Mouse (Mus musculus) stomach, embryonic 16.5 days (tissue): ENCODE measurements at regions not wholly inside any gene's neighbourhood (a gene's known extent, or its start where the extent isn't known, plus 50 kb on each side); places are given as distances from the start of the nearest gene placed in this dataset.

Experiments used
- ATAC-seq: fragments of 200-750 bp; cut with Nextera tagmentation; 2 replicates; pipeline ENCODE4 v1.8.0; 2017; ENCODE audit warnings: moderate number of reproducible peaks, moderate TSS enrichment; ENCODE audit not compliant: insufficient read depth, low FRiP score
- H3K27ac ChIP-seq: fragments of 300-500 bp; sonication (generic); 2 replicates; pipeline ENCODE4 v1.5.1; 2014; ENCODE audit warnings: low read length
- H3K27me3 ChIP-seq: fragments of 300-500 bp; sonication (generic); 2 replicates; pipeline ENCODE4 v1.6.1; 2014; ENCODE audit warnings: low read length, control low read depth, mixed read lengths; ENCODE audit not compliant: control insufficient read depth, insufficient read depth
- H3K36me3 ChIP-seq: fragments of 300-500 bp; sonication (generic); 2 replicates; pipeline ENCODE4 v1.6.1; 2014; ENCODE audit warnings: low read length; ENCODE audit not compliant: control insufficient read depth, insufficient read depth
- H3K4me1 ChIP-seq: fragments of 300-500 bp; sonication (generic); 2 replicates; pipeline ENCODE4 v1.6.1; 2014; ENCODE audit warnings: low read length, control low read depth, mixed read lengths; ENCODE audit not compliant: control insufficient read depth, insufficient read depth
- H3K4me2 ChIP-seq: fragments of 300-500 bp; sonication (generic); 2 replicates; pipeline ENCODE4 v1.6.1; 2014; ENCODE audit warnings: low read depth, low read length, mixed read lengths
- H3K4me3 ChIP-seq: fragments of 300-500 bp; sonication (generic); replicated peaks from 2 replicates; pipeline ENCODE4 v1.5.1; 2014; ENCODE audit warnings: mild to moderate bottlenecking, low read length
- H3K9ac ChIP-seq: fragments of 300-500 bp; sonication (generic); 2 replicates; pipeline ENCODE4 v1.6.1; 2014; ENCODE audit warnings: low read length
- H3K9me3 ChIP-seq: fragments of 300-500 bp; sonication (generic); replicated peaks from 2 replicates; pipeline ENCODE4 v1.6.1; 2016; ENCODE audit warnings: low read length, control low read depth; ENCODE audit not compliant: control insufficient read depth
- WGBS: fragments of 180-500 bp; shearing (Covaris S2); extraction: QIAGEN DNeasy Blood & Tissue Kit; methylation state at CpG from one replicate; pipeline ENCODE4 v1.1.7; 2014; 5-methylcytosine and 5-hydroxymethylcytosine counted together

GRCm38 (mm10) chr12:49921608-49922007, 536.6 kb downstream of the Gm43517 start:
- no peak overlapping the region for H3K27ac ChIP-seq
- no peaks in the 10 kb centered on the region for H3K4me1 ChIP-seq
- no peaks in the 10 kb centered on the region for H3K36me3 ChIP-seq
- H3K4me2 ChIP-seq = no peak overlapping the region
- no peaks in the 10 kb centered on the region for H3K27me3 ChIP-seq
- H3K4me3 ChIP-seq = no peak overlapping the region
- WGBS = 59% methylated on average over 2 of the region's 2 CpGs
- ATAC-seq = no peak
- no peaks in the 10 kb centered on the region for H3K9me3 ChIP-seq
- no peak overlapping the region for H3K9ac ChIP-seq

- 35% methylated on average over 2 of the region's 2 CpGs for WGBS
- H3K4me3 ChIP-seq = no peak overlapping the region
- H3K9ac ChIP-seq = no peak overlapping the region
- H3K36me3 ChIP-seq = no peaks in the 10 kb centered on the region
- H3K27ac ChIP-seq = no peak overlapping the region
- H3K27me3 ChIP-seq = no peaks in the 10 kb centered on the region
- no peak for ATAC-seq
- H3K4me2 ChIP-seq = no peak overlapping the region
- no peaks in the 10 kb centered on the region for H3K9me3 ChIP-seq
- no peaks in the 10 kb centered on the region for H3K4me1 ChIP-seq
These were observed 555.8 kb downstream of the Gm43517 start for GRCm38 (mm10) chr12:49940818-49941217.

GRCm38 (mm10) chr12:49944911-49945627, 560.1 kb downstream of the Gm43517 start:
- WGBS = 48% methylated on average over 9 of the region's 9 CpGs

GRCm38 (mm10) chr12:49945628-49946220, 560.8 kb downstream of the Gm43517 start:
- WGBS = 23% methylated on average over 4 of the region's 4 CpGs
- H3K36me3 ChIP-seq = no peaks in the 10 kb centered on the region

More at GRCm38 (mm10) chr12:49944911-49945627, 560.1 kb downstream of the Gm43517 start:
- no peak overlapping the region for H3K9ac ChIP-seq
- no peaks in the 10 kb centered on the region for H3K9me3 ChIP-seq
- H3K4me2 ChIP-seq = no peak overlapping the region
- no peaks in the 10 kb centered on the region for H3K27me3 ChIP-seq
- no peak for ATAC-seq
- no peak overlapping the region for H3K4me3 ChIP-seq
- H3K36me3 ChIP-seq = no peaks in the 10 kb centered on the region
- no peak overlapping the region for H3K27ac ChIP-seq
- no peaks in the 10 kb centered on the region for H3K4me1 ChIP-seq

GRCm38 (mm10) chr12:49946752-49947260, 561.8 kb downstream of the Gm43517 start:
- WGBS = 51% methylated on average over 5 of the region's 5 CpGs
- no peak overlapping the region for H3K4me2 ChIP-seq
- H3K27me3 ChIP-seq = no peaks in the 10 kb centered on the region
- H3K9me3 ChIP-seq = no peaks in the 10 kb centered on the region
- ATAC-seq = no peak
- H3K27ac ChIP-seq = no peak overlapping the region
- no peaks in the 10 kb centered on the region for H3K4me1 ChIP-seq
- H3K9ac ChIP-seq = no peak overlapping the region
- H3K4me3 ChIP-seq = no peak overlapping the region
- no peaks in the 10 kb centered on the region for H3K36me3 ChIP-seq

More at GRCm38 (mm10) chr12:49945628-49946220, 560.8 kb downstream of the Gm43517 start:
- Histone ChIP-seq H3K9me3 (no peaks in the 10 kb centered on the region), H3K4me2 (no peak overlapping the region), H3K4me3 (no peak overlapping the region), H3K4me1 (no peaks in the 10 kb centered on the region), H3K27me3 (no peaks in the 10 kb centered on the region), H3K27ac (no peak overlapping the region), H3K9ac (no peak overlapping the region)
- ATAC-seq = no peak

- H3K9ac ChIP-seq = no peak overlapping the region
- no peaks in the 10 kb centered on the region for H3K36me3 ChIP-seq
- H3K9me3 ChIP-seq = no peaks in the 10 kb centered on the region
- no peak overlapping the region for H3K4me3 ChIP-seq
- WGBS = 83% methylated on average over 5 of the region's 5 CpGs
- no peak overlapping the region for H3K4me2 ChIP-seq
- no peaks in the 10 kb centered on the region for H3K4me1 ChIP-seq
- no peak overlapping the region for H3K27ac ChIP-seq
- no peak for ATAC-seq
- no peaks in the 10 kb centered on the region for H3K27me3 ChIP-seq
These were observed 566.0 kb downstream of the Gm43517 start for GRCm38 (mm10) chr12:49950986-49951385.

- Histone ChIP-seq H3K4me1 (no peaks in the 10 kb centered on the region), H3K9me3 (no peaks in the 10 kb centered on the region), H3K27me3 (no peaks in the 10 kb centered on the region), H3K9ac (no peak overlapping the region), H3K4me3 (no peak overlapping the region), H3K27ac (no peak overlapping the region), H3K4me2 (no peak overlapping the region), H3K36me3 (no peaks in the 10 kb centered on the region)
- 40% methylated on average over 5 of the region's 5 CpGs for WGBS
- ATAC-seq = no peak
These were observed 566.8 kb downstream of the Gm43517 start for GRCm38 (mm10) chr12:49951821-49952220.

- H3K36me3 ChIP-seq = no peaks in the 10 kb centered on the region
- WGBS = 66% methylated on average over 1 of the region's 1 CpGs
These were observed 583.1 kb downstream of the Gm43517 start for GRCm38 (mm10) chr12:49968072-49968471.

GRCm38 (mm10) chr12:49969546-49969945, 584.6 kb downstream of the Gm43517 start:
- Histone ChIP-seq H3K4me3 (no peak overlapping the region), H3K9ac (no peak overlapping the region), H3K4me2 (no peak overlapping the region), H3K27ac (no peak overlapping the region), H3K27me3 (no peaks in the 10 kb centered on the region), H3K9me3 (no peaks in the 10 kb centered on the region), H3K4me1 (no peaks in the 10 kb centered on the region), H3K36me3 (no peaks in the 10 kb centered on the region)
- 83% methylated on average over 2 of the region's 2 CpGs for WGBS
- ATAC-seq = no peak

More at GRCm38 (mm10) chr12:49968072-49968471, 583.1 kb downstream of the Gm43517 start:
- Histone ChIP-seq H3K27ac (no peak overlapping the region), H3K9me3 (no peaks in the 10 kb centered on the region), H3K27me3 (no peaks in the 10 kb centered on the region), H3K4me2 (no peak overlapping the region), H3K4me1 (no peaks in the 10 kb centered on the region), H3K9ac (no peak overlapping the region), H3K4me3 (no peak overlapping the region)
- ATAC-seq = no peak
